Mouse (Mus musculus): ENCODE results near the gene Gm10645. TPM values are rescaled to one million over a fixed set of nuclear protein-coding genes. Genes with fewer than 3 reads are reported as not detected.

Gm10645 gene
- polyA plus RNA-seq, 1 experiment from 2014 or later = 1.5 TPM

GRCm38 (mm10) chr8:83144601-83145000 is 21.4 kb downstream of the Gm10645 start:
- Histone ChIP-seq H3K4me2 (replicated peaks; ENCODE audit: low read depth) (no peak overlapping the region), H3K27ac (ENCODE audit: low read depth, low read length) (no peak overlapping the region), H3K27me3 (replicated peaks; ENCODE audit: control insufficient read depth, insufficient read depth, low read length) (no peaks in the 10 kb centered on the region), H3K9ac (ENCODE audit: low read depth, low read length) (no peak overlapping the region), H3K4me1 (replicated peaks; ENCODE audit: control insufficient read depth, insufficient read depth, low read length) (no peaks in the 10 kb centered on the region), H3K4me3 (ENCODE audit: low read depth, low read length) (no peak overlapping the region), H3K36me3 (ENCODE audit: control insufficient read depth, insufficient read depth) (no peaks in the 10 kb centered on the region), H3K9me3 (ENCODE audit: control insufficient read depth) (no peaks in the 10 kb centered on the region)
- ATAC-seq = no peak
- no peak for TF ChIP-seq CTCF (IDR thresholded peaks at IDR 0.05; ENCODE audit: low read depth)
- 92% methylated on average over 4 of the region's 4 CpGs for WGBS

- WGBS = 72% methylated on average over 5 of the region's 5 CpGs
- H3K4me2 ChIP-seq (replicated peaks; ENCODE audit: low read depth) = no peak overlapping the region
- no peak for TF ChIP-seq CTCF (IDR thresholded peaks at IDR 0.05; ENCODE audit: low read depth)
- H3K27ac ChIP-seq (ENCODE audit: low read depth, low read length) = no peak overlapping the region
- ATAC-seq = no peak
- no peak overlapping the region for H3K4me3 ChIP-seq (ENCODE audit: low read depth, low read length)
- no peaks in the 10 kb centered on the region for H3K27me3 ChIP-seq (replicated peaks; ENCODE audit: control insufficient read depth, insufficient read depth, low read length)
- no peak overlapping the region for H3K9ac ChIP-seq (ENCODE audit: low read depth, low read length)
- no peaks in the 10 kb centered on the region for H3K4me1 ChIP-seq (replicated peaks; ENCODE audit: control insufficient read depth, insufficient read depth, low read length)
- H3K9me3 ChIP-seq (ENCODE audit: control insufficient read depth) = no peaks in the 10 kb centered on the region
- H3K36me3 ChIP-seq (ENCODE audit: control insufficient read depth, insufficient read depth) = no peaks in the 10 kb centered on the region
Observed at GRCm38 (mm10) chr8:83141358-83141757, 24.6 kb downstream of the Gm10645 start.

GRCm38 (mm10) chr8:83140701-83141111 is 25.3 kb downstream of the Gm10645 start:
- Histone ChIP-seq H3K4me3 (ENCODE audit: low read depth, low read length) (no peak overlapping the region), H3K27me3 (replicated peaks; ENCODE audit: control insufficient read depth, insufficient read depth, low read length) (no peaks in the 10 kb centered on the region), H3K9ac (ENCODE audit: low read depth, low read length) (no peak overlapping the region), H3K4me2 (replicated peaks; ENCODE audit: low read depth) (no peak overlapping the region), H3K4me1 (replicated peaks; ENCODE audit: control insufficient read depth, insufficient read depth, low read length) (no peaks in the 10 kb centered on the region), H3K27ac (ENCODE audit: low read depth, low read length) (no peak overlapping the region), H3K9me3 (ENCODE audit: control insufficient read depth) (no peaks in the 10 kb centered on the region), H3K36me3 (ENCODE audit: control insufficient read depth, insufficient read depth) (no peaks in the 10 kb centered on the region)
- ATAC-seq = no peak
- WGBS = 64% methylated on average over 3 of the region's 3 CpGs
- no peak for TF ChIP-seq CTCF (IDR thresholded peaks at IDR 0.05; ENCODE audit: low read depth)

DNA sequence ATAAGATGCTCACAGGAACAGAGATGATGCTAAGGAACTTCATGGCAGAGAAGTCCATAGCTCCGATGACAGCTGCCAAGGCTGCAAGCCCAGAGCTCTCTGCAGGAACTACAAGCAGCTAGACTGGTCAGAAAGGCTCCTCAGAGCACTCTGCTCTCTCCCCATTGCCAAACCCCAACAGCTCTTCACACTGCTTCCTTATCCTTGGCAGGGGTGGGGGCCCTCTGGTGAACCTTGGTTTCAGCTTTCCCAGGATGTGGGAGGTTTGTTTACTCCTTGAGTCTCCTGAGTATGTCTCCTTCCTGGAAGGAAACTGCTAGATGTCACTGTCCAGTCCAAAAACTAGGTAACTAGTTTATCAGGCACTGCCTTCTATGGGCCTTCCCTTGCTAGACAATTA is 25.9 kb downstream of the Gm10645 start:
- H3K27ac ChIP-seq (ENCODE audit: low read depth, low read length) = no peak overlapping the region
- TF ChIP-seq CTCF (IDR thresholded peaks at IDR 0.05; ENCODE audit: low read depth) = no peak
- no peaks in the 10 kb centered on the region for H3K9me3 ChIP-seq (ENCODE audit: control insufficient read depth)
- no peaks in the 10 kb centered on the region for H3K4me1 ChIP-seq (replicated peaks; ENCODE audit: control insufficient read depth, insufficient read depth, low read length)
- WGBS = 47% methylated on average over 1 of the region's 1 CpGs
- H3K27me3 ChIP-seq (replicated peaks; ENCODE audit: control insufficient read depth, insufficient read depth, low read length) = no peaks in the 10 kb centered on the region
- ATAC-seq = peak; percentile 78
- no peak overlapping the region for H3K9ac ChIP-seq (ENCODE audit: low read depth, low read length)
- H3K36me3 ChIP-seq (ENCODE audit: control insufficient read depth, insufficient read depth) = no peaks in the 10 kb centered on the region
- H3K4me2 ChIP-seq (replicated peaks; ENCODE audit: low read depth) = no peak overlapping the region
- no peak overlapping the region for H3K4me3 ChIP-seq (ENCODE audit: low read depth, low read length)

- no peaks in the 10 kb centered on the region for H3K36me3 ChIP-seq (ENCODE audit: control insufficient read depth, insufficient read depth)
- no peak overlapping the region for H3K4me3 ChIP-seq (ENCODE audit: low read depth, low read length)
- no peaks in the 10 kb centered on the region for H3K9me3 ChIP-seq (ENCODE audit: control insufficient read depth)
- no peaks in the 10 kb centered on the region for H3K27me3 ChIP-seq (replicated peaks; ENCODE audit: control insufficient read depth, insufficient read depth, low read length)
- no peak for TF ChIP-seq CTCF (IDR thresholded peaks at IDR 0.05; ENCODE audit: low read depth)
- no peak overlapping the region for H3K9ac ChIP-seq (ENCODE audit: low read depth, low read length)
- ATAC-seq = no peak
- 52% methylated on average over 2 of the region's 2 CpGs for WGBS
- H3K4me2 ChIP-seq (replicated peaks; ENCODE audit: low read depth) = no peak overlapping the region
- no peaks in the 10 kb centered on the region for H3K4me1 ChIP-seq (replicated peaks; ENCODE audit: control insufficient read depth, insufficient read depth, low read length)
- no peak overlapping the region for H3K27ac ChIP-seq (ENCODE audit: low read depth, low read length)
Observed at GRCm38 (mm10) chr8:83135086-83135485, 30.9 kb downstream of the Gm10645 start.

Other genes with a start within 250 kb of the Gm10645 start
- gene Tbc1d9, start 818 bp downstream of the Gm10645 start, polyA plus RNA-seq (2015; fragmentation: Nextera tagmentation; extraction: Ambion mirVana) = 1.7 TPM in 2 replicates
- not detected in 2 replicates for gene Ucp1, start 124.2 kb upstream of the Gm10645 start, polyA plus RNA-seq (2015; fragmentation: Nextera tagmentation; extraction: Ambion mirVana)
- gene Elmod2, start 166.3 kb upstream of the Gm10645 start, polyA plus RNA-seq (2015; fragmentation: Nextera tagmentation; extraction: Ambion mirVana) = 5.6 and 6.3 TPM in 2 replicates
- not detected in 2 replicates for gene Mgat4d, start 182.3 kb upstream of the Gm10645 start, polyA plus RNA-seq (2015; fragmentation: Nextera tagmentation; extraction: Ambion mirVana)
- gene Clgn, start 223.7 kb upstream of the Gm10645 start, polyA plus RNA-seq (2015; fragmentation: Nextera tagmentation; extraction: Ambion mirVana) = 0.13 and 0.18 TPM in 2 replicates